Mouse (Mus musculus) MEL-GATA-1-ER (cell line): ENCODE data around the gene B3gnt3.
"Not testable (repeated sequence)": the region's sequence is repeated elsewhere in the genome, so short reads cannot be mapped to it uniquely, and the experiment has no call there.

Experiments used
- DNase-seq: peaks from one replicate; pipeline ENCODE4 v3.0.0-alpha.2; 2012; ENCODE audit warnings: low read depth; ENCODE audit errors: extremely low read depth

B3gnt3 gene

GRCm38 (mm10) chr8:71711574-71711973 lies 10.0 kb upstream of the B3gnt3 start:
- no peak for DNase-seq

GRCm38 (mm10) chr8:71709800-71710446 lies 8.3 kb upstream of the B3gnt3 start:
- DNase-seq: no peak

- DNase-seq: no peak
Observed at GRCm38 (mm10) chr8:71709134-71709799, 7.7 kb upstream of the B3gnt3 start.

GRCm38 (mm10) chr8:71707874-71708273 lies 6.3 kb upstream of the B3gnt3 start:
- DNase-seq: peak; percentile 53

- DNase-seq: not testable (repeated sequence)
Observed at GRCm38 (mm10) chr8:71703400-71703799, 1.8 kb upstream of the B3gnt3 start.

GRCm38 (mm10) chr8:71702923-71703322 lies 1.3 kb upstream of the B3gnt3 start:
- DNase-seq: peak; percentile 48

GRCm38 (mm10) chr8:71702087-71702432 lies 471 bp upstream of the B3gnt3 start:
- peak; percentile 51 for DNase-seq

- no peak for DNase-seq
Observed at GRCm38 (mm10) chr8:71700493-71701269, 908 bp downstream of the B3gnt3 start.

- not testable (repeated sequence) for DNase-seq
Observed at GRCm38 (mm10) chr8:71695456-71695855, 6.1 kb downstream of the B3gnt3 start.

- DNase-seq: no peak
Observed at GRCm38 (mm10) chr8:71693166-71694041, 8.2 kb downstream of the B3gnt3 start.

GRCm38 (mm10) chr8:71692509-71692908 lies 9.1 kb downstream of the B3gnt3 start:
- no peak for DNase-seq

- no peak for DNase-seq
Observed at GRCm38 (mm10) chr8:71689028-71689427, 12.6 kb downstream of the B3gnt3 start, which contains the start of gene Insl3. TSS of gene Insl3 (plus strand) at chr8:71689214.

- no peak for DNase-seq
Observed at GRCm38 (mm10) chr8:71687616-71688015, 14.0 kb downstream of the B3gnt3 start.

GRCm38 (mm10) chr8:71686143-71686734 lies 15.3 kb downstream of the B3gnt3 start:
- no peak for DNase-seq

GRCm38 (mm10) chr8:71685573-71685972 lies 16.0 kb downstream of the B3gnt3 start:
- DNase-seq: no peak

- no peak for DNase-seq
Observed at GRCm38 (mm10) chr8:71684701-71685100, 16.9 kb downstream of the B3gnt3 start.

- DNase-seq: no peak
Observed at GRCm38 (mm10) chr8:71682832-71683231, 18.8 kb downstream of the B3gnt3 start.

GRCm38 (mm10) chr8:71681369-71681915 lies 20.1 kb downstream of the B3gnt3 start:
- no peak for DNase-seq

- no peak for DNase-seq
Observed at GRCm38 (mm10) chr8:71680471-71680870, 21.1 kb downstream of the B3gnt3 start.

- no peak for DNase-seq
Observed at GRCm38 (mm10) chr8:71679550-71680168, 21.9 kb downstream of the B3gnt3 start.
